Mouse (Mus musculus) left cerebral cortex, adult 2 months (tissue): ENCODE data around the gene Fam50a. TPM values are rescaled to one million over a fixed set of nuclear protein-coding genes. Genes with fewer than 3 reads are reported as not detected.
"Not testable (repeated sequence)": the region's sequence is repeated elsewhere in the genome, so short reads cannot be mapped to it uniquely, and the experiment has no call there.

ENCODE experiments used
- DNase-seq, 2 experiments: peaks; one replicate each; pipeline ENCODE4 v3.0.0; 2021 to 2022; ENCODE audit warnings: low spot score in 2 of 2, mixed read lengths in 1 of 2; ENCODE audit errors: extremely low spot score in 1 of 2
- H3K27ac ChIP-seq: fragments of 200-600 bp; 2 replicates; pipeline ENCODE4 v1.8.1; 2022
- H3K4me3 ChIP-seq: fragments of 200-600 bp; 2 replicates; pipeline ENCODE4 v1.8.1; 2022
- CTCF ChIP-seq: fragments of 200-600 bp; IDR thresholded peaks from 2 replicates; pipeline ENCODE4 v1.8.1; 2022; ENCODE audit warnings: antibody characterized with exemption, mild to moderate bottlenecking, moderate library complexity
- intact Hi-C: fragments of 180-260 bp; cut with DNase I; formaldehyde crosslinking; loops from one replicate; pipeline ENCODE4 v1.15.1; 2025
- microRNA-seq, 2 experiments: library from miRNA; unstranded; fragments of <30 nt; microRNA quantifications; one replicate each; pipeline ENCODE4 v1.2.0; 2021
- total RNA-seq, 2 experiments: library from RNA; stranded (reverse); gene quantifications; 2 replicates each; pipeline ENCODE4 v1.2.3; 2021

Gene Fam50a
- total RNA-seq, 2 experiments from 2014 or later, result 25.7 to 31.7 TPM

DNA sequence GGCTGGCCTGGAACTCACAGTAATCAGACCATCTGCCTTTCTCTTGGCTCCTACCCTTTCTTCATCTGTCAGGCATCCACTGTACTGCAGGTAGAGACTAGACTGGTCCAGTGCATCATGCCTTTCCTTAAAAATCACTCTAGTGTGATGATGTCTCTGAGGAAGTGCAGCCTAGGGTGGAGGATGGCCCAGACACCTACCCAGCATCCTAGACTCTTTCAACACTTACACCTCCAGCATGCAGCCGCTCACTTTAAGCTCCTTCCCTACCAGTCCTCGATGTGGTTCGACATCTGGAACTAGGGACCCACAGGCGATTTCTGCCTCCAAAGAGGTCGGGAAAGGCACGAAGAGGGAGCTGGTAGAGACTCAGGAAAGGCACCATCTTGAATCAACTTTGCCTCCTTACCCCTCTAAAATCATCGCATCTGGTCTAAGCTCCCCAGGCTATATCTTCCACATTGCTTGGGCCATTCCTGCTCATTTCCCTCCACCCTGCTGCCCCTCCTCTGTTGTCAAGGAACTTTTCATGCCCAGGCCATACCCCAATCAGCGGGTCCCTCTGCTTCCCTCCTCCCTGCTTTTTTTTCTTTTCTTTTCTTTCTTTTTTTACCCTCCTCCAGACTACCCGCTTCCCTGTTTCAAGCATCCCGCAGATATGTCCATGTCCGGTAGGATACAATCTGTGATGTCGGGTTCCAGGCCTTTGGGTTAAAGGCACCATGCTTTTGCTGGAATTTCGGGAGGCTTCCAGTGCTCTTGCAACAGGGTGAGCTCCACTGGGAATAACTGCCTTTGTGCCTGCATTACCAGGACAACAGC is 40.0 kb downstream of the Fam50a start:
- no peak for TF ChIP-seq CTCF
- Histone ChIP-seq H3K27ac (peak overlapping the region; percentile 56), H3K4me3 (peak overlapping the region; percentile 45)
- intact Hi-C loops, result no loop called here
- no peak for DNase-seq

DNA sequence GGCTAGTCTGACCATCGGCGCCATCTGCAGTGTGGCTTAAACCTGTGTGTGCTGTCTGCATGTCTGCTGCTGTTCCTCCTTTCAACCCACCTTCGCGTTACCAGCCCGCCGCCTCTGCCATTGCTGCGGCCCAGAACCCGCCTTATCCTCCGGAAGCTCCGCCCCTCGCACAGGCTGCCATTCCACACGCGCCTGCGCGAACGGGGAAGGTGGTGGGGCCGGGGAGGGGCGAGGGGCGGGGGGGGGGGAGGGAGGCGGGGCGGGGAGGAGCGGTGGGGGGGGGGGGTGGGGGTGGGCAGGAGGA is 40.6 kb downstream of the Fam50a start, which contains the start of gene Lage3:
Gene Lage3 (minus strand): TSS at position 152 of the 304 bp plus-strand sequence.
- no peak for TF ChIP-seq CTCF
- intact Hi-C loops, result no loop called here
- peak within 1 kb of the TSS; percentile 56 for H3K27ac ChIP-seq
- peak; percentile 77 to 79 for DNase-seq
- peak within 1 kb of the TSS; percentile 45 for H3K4me3 ChIP-seq

DNA sequence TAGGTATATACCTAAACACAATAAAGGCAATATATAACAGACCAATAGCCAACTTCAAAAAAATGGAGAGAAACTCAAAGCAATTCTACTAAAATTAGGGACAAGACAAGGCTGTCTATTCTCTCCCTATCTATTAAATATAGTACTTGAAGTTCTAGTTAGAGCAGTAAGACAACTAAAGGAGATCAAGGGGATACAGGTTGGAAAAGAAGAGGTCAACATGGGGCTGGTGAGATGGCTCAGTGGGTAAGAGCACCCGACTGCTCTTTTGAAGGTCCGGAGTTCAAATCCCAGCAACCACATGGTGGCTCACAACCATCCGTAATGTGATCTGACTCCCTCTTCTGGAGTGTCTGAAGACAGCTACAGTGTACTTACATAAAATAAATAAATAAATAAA is 44.2 kb downstream of the Fam50a start:
- DNase-seq, H3K4me3 ChIP-seq, H3K27ac ChIP-seq, intact Hi-C loops: not testable (repeated sequence)

DNA sequence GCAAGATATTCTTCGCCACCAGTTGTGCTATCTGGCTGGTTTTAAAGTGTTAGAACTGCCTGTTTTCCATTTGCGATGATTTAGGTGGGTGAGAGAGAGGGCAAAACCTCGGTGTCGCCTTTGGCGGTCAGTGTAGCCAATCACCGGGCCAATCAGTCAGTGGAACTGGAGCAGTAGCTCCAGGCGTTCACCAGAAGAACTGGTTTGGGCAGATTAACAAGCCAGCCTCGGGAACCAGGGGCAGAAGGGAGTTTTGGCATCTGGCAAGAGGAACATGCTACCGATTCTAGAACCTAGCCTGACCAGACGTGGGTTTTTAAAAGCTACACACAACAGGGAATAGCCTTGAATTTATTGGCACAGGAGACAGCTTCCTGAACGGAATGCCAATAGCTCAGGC is 46.3 kb downstream of the Fam50a start:
- no peak overlapping the region for H3K27ac ChIP-seq
- intact Hi-C loops, result no loop called here
- H3K4me3 ChIP-seq, result no peak overlapping the region
- no peak for DNase-seq
- TF ChIP-seq CTCF, result no peak

DNA sequence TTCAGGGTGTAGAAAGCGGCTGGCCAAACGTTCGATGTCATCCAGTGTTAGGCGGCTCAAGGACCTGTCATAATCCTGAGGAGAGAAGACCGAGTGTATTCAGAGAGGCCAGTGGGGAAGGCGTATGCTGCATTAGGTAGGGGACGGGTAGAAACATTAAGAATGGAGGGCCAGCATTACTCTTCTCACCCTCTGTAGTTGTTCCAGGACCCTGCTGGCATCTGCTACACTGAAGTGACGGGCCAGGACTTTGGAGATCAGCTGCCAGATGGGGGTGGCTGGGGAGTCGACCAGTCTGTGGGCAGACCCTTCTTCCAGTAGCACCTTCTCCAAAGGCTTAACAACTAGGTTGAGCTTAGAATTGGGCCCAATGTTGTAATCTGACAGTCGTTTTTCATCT is 54.7 kb downstream of the Fam50a start:
- H3K4me3 ChIP-seq, result peak overlapping the region; percentile 67
- TF ChIP-seq CTCF, result no peak
- intact Hi-C loops, result loop anchor here (5.0 kb wide), 1 partner anchor 120 kb away; the partner anchor contains the start of gene Flna
- H3K27ac ChIP-seq, result peak overlapping the region; percentile 86; the same call in 1 of the 2 replicates
- DNase-seq, result no peak

DNA sequence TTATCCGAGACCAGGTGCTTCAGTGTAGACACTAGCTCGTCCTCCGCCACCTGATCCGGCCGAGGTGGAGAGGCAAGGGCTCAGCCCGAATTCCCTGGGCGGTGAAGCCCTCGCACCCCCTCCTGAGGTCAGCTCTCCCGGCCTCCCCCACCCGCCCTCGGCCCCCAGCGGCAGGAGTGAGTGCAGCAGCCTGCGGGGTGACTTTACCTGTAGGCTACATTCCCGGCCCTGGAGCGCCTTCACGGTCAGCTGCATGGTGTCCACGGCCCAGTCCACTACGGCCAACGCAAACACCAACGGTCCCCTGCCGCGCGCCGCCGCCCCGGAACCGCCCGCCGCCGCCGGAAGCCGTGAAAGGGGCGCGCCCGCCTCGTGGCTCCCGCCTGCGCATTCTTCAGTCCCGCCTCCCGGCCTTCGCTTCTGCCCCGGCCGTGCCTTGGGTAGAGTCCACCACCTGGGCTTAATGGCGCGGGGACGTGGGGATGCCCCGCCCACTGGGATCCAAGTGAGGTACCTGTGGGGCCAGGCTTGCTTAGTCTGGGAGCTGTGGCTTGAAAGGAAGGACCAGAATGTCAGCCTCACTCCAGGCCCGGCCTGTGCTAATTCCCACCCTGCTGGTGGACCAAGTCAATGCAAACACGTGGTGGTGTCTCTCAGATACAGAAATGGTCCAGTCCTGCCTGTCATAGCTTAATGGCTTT is 55.5 kb downstream of the Fam50a start:
- no peak; the same call in 1 of the 2 replicates for TF ChIP-seq CTCF
- DNase-seq, result peak; percentile 67
- intact Hi-C loops, result loop anchor here (1.0 to 5.0 kb wide), 2 partner anchors 25 to 121 kb away; partner anchors contain the start of genes Fam3a, Flna and Ikbkg
- peak overlapping the region; percentile 67 for H3K4me3 ChIP-seq
- H3K27ac ChIP-seq, result peak overlapping the region; percentile 86

Small RNA genes lying within 50 kb of the gene (microRNA-seq; reads per million reads assigned to microRNA genes)
- 0 reads per million in 2 experiments for gene Mir7091
- gene Mir7092, result 0 reads per million in 2 experiments

Other genes with a start within 250 kb of the Fam50a start
- 1 to 10 TPM in 1 of 2 experiments, under 1 TPM in 1; 0.66 to 1.6 TPM for gene Opn1mw, start 185.6 kb upstream of the Fam50a start, total RNA-seq
- 10 to 100 TPM; 85.0 to 89.3 TPM for gene Mecp2, start 177.7 kb upstream of the Fam50a start, total RNA-seq
- gene Tex28, start 145.2 kb upstream of the Fam50a start, total RNA-seq, result not detected
- not detected for gene Tktl1, start 135.8 kb upstream of the Fam50a start, total RNA-seq
- gene Flna, start 63.2 kb upstream of the Fam50a start, total RNA-seq, result 10 to 100 TPM; 66.7 to 68.9 TPM
- gene Emd, start 58.3 kb upstream of the Fam50a start, total RNA-seq, result 10 to 100 TPM; 36.0 to 37.7 TPM
- 100 to 1,000 TPM; 151 to 163 TPM for gene Rpl10, start 42.2 kb upstream of the Fam50a start, total RNA-seq
- 10 to 100 TPM; 60.9 to 64.9 TPM for gene Taz, start 31.1 kb upstream of the Fam50a start, total RNA-seq
- gene Dnase1l1, start 30.7 kb upstream of the Fam50a start, total RNA-seq, result 1 to 10 TPM; 2.2 to 2.9 TPM
- gene Atp6ap1, start 15.9 kb upstream of the Fam50a start, total RNA-seq, result 100 to 1,000 TPM; 320 to 341 TPM
- gene Gdi1, start 8.0 kb upstream of the Fam50a start, total RNA-seq, result 100 to 1,000 TPM; 596 to 607 TPM
- 10 to 100 TPM; 27.1 to 30.2 TPM for gene Plxna3, start 16.0 kb downstream of the Fam50a start, total RNA-seq
- gene Lage3, start 40.6 kb downstream of the Fam50a start, total RNA-seq, result 10 to 100 TPM; 22.3 to 23.5 TPM
- 10 to 100 TPM; 65.7 to 71.5 TPM for gene Ubl4a, start 60.2 kb downstream of the Fam50a start, total RNA-seq
- gene Slc10a3, start 60.3 kb downstream of the Fam50a start, total RNA-seq, result 1 to 10 TPM; 3.1 to 3.9 TPM
- gene Fam3a, start 80.2 kb downstream of the Fam50a start, total RNA-seq, result 10 to 100 TPM; 15.7 to 20.9 TPM
- gene Ikbkg, start 80.3 kb downstream of the Fam50a start, total RNA-seq, result 10 to 100 TPM; 44.8 to 47.6 TPM
- 10 to 100 TPM; 28.2 to 28.4 TPM for gene G6pdx, start 116.2 kb downstream of the Fam50a start, total RNA-seq
- not detected for gene Gm6880, start 168.4 kb downstream of the Fam50a start, total RNA-seq